Mouse (Mus musculus): ENCODE results near the gene Acvr1c. TPM values are rescaled to one million over a fixed set of nuclear protein-coding genes. Genes with fewer than 3 reads are reported as not detected.

Acvr1c gene
- polyA plus RNA-seq, 1 experiment from 2014 or later: 1.7 TPM

DNA sequence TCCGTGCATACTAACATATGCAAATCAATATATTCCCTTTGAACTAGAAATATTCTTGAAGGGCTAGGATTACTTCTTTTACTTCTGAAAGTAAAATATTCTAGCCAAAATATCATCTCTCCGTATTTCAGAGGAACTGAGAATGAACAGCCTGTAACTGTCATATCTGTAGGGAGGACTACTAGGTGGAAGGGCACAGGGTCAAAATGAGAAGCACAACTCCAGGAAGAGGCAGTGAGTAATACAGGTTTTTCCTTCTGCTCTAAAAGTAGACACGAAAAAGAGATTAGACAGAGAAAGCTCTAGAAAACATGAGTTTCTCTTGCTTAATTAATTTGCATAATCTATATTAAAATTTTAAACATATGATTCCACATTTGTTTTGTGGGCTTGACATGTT lies 48.0 kb downstream of the Acvr1c start:
- no peak overlapping the region for H3K4me2 ChIP-seq (replicated peaks; ENCODE audit: low read depth)
- H3K27me3 ChIP-seq (ENCODE audit: control insufficient read depth, insufficient read depth, low read length): no peaks in the 10 kb centered on the region
- H3K9me3 ChIP-seq (ENCODE audit: control insufficient read depth, low read length): no peaks in the 10 kb centered on the region
- H3K4me1 ChIP-seq (replicated peaks; ENCODE audit: control insufficient read depth, insufficient read depth): no peaks in the 10 kb centered on the region
- H3K36me3 ChIP-seq (ENCODE audit: control insufficient read depth, insufficient read depth, low read length): no peaks in the 10 kb centered on the region
- no peak overlapping the region for H3K4me3 ChIP-seq (ENCODE audit: low read depth, low read length)
- no peak for ATAC-seq (ENCODE audit: low FRiP score, low TSS enrichment)
- no peak overlapping the region for H3K27ac ChIP-seq (replicated peaks)
- DNase-seq (ENCODE audit: low spot score): no peak
- no peak overlapping the region for H3K9ac ChIP-seq (ENCODE audit: low read length)
- TF ChIP-seq EP300 (optimal IDR thresholded peaks at IDR 0.05) (no peak), CTCF (IDR thresholded peaks at IDR 0.05; ENCODE audit: low read depth) (no peak)
- WGBS: 34% methylated on average over 3 of the region's 3 CpGs

DNA sequence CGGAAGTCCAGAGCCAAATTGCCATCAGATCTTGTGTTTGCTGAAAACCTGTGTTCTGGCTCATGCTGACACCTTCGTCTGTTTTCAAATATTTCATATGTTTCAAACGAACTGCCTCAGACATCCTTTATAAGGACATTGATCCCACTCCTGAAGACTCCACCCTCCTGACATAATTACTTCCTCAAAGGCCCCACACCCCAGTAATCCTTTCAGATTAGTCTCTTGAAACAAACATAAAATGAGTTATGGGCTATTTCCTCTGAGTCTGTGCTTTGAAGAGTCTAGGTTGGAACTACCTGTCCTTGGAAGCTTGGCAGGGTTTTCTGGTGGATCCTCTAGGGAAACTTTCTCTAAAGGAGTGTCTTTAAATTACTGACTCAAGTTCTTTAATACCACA lies 53.2 kb downstream of the Acvr1c start:
- no peak for DNase-seq (ENCODE audit: low spot score)
- no peak overlapping the region for H3K9ac ChIP-seq (ENCODE audit: low read length)
- TF ChIP-seq CTCF (IDR thresholded peaks at IDR 0.05; ENCODE audit: low read depth): no peak
- no peak for TF ChIP-seq EP300 (optimal IDR thresholded peaks at IDR 0.05)
- H3K4me2 ChIP-seq (replicated peaks; ENCODE audit: low read depth): no peak overlapping the region
- H3K4me1 ChIP-seq (replicated peaks; ENCODE audit: control insufficient read depth, insufficient read depth): no peaks in the 10 kb centered on the region
- ATAC-seq (ENCODE audit: low FRiP score, low TSS enrichment): no peak
- H3K36me3 ChIP-seq (ENCODE audit: control insufficient read depth, insufficient read depth, low read length): no peaks in the 10 kb centered on the region
- H3K27ac ChIP-seq (replicated peaks): no peak overlapping the region
- H3K4me3 ChIP-seq (ENCODE audit: low read depth, low read length): no peak overlapping the region
- no peaks in the 10 kb centered on the region for H3K27me3 ChIP-seq (ENCODE audit: control insufficient read depth, insufficient read depth, low read length)
- H3K9me3 ChIP-seq (ENCODE audit: control insufficient read depth, low read length): no peaks in the 10 kb centered on the region
- 52% methylated on average over 3 of the region's 3 CpGs for WGBS

DNA sequence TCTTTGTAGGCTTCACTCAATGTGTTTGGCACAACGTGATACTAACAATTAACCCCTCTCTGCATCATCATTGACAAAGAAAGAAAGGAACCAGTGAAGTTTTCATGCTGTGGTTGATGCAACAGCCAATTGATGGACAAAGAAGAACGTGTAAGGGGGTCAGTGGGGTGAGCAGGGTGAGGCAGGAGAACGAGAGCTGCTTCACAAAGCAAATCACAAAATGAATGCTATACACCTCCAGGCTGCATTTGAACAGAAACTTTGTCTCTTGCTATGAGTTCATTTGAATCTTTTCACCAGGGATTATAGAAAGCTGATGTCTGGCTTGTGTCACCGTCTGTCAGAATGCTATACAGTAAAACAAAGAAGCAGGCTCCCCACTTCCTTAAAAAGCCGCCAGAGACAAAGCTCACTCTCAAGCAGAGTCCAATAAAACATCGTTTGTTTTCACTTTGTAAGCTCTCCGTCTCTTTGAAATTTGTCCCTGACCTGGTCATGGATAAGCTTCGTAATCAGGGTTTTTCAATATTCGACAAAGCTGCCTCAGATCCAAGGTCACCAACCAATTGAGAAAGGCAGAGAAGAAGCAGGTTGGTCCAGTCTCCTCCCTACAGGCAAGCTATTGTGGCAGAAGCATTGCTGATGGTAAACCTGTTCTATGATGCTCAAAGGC lies 67.8 kb downstream of the Acvr1c start:
- Histone ChIP-seq H3K27ac (replicated peaks) (no peak overlapping the region), H3K4me2 (replicated peaks; ENCODE audit: low read depth) (peak overlapping the region; percentile 3; the same call in 1 of the 2 replicates), H3K27me3 (ENCODE audit: control insufficient read depth, insufficient read depth, low read length) (no peaks in the 10 kb centered on the region), H3K4me1 (replicated peaks; ENCODE audit: control insufficient read depth, insufficient read depth) (no peaks in the 10 kb centered on the region), H3K9me3 (ENCODE audit: control insufficient read depth, low read length) (no peaks in the 10 kb centered on the region), H3K4me3 (ENCODE audit: low read depth, low read length) (no peak overlapping the region), H3K9ac (ENCODE audit: low read length) (no peak overlapping the region), H3K36me3 (ENCODE audit: control insufficient read depth, insufficient read depth, low read length) (no peaks in the 10 kb centered on the region)
- DNase-seq (ENCODE audit: low spot score) (no peak), ATAC-seq (ENCODE audit: low FRiP score, low TSS enrichment) (no peak)
- WGBS: 17% methylated on average over 9 of the region's 9 CpGs
- TF ChIP-seq CTCF (IDR thresholded peaks at IDR 0.05; ENCODE audit: low read depth) (no peak), EP300 (optimal IDR thresholded peaks at IDR 0.05) (no peak)

DNA sequence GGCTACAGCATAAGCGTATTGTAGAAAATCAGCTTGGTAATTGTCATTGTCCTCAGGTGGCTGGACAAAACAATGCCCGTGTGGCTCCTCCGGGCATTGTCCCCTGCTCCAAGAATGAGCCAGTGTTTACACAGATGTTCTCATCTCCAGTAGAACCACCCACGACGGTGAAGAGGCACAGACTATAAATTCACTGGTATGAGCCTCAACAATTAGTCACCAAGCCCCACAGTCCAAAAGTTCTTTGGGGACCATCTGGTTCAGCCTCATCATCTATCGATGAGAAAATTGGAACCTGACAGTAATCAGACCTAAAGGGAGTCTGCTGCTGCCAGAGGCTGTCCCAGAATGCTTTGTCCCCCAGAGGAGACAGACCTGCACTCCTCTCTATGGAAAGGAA lies 68.4 kb downstream of the Acvr1c start:
- H3K27ac ChIP-seq (replicated peaks): no peak overlapping the region
- H3K4me2 ChIP-seq (replicated peaks; ENCODE audit: low read depth): no peak overlapping the region
- no peak for DNase-seq (ENCODE audit: low spot score)
- no peak overlapping the region for H3K9ac ChIP-seq (ENCODE audit: low read length)
- ATAC-seq (ENCODE audit: low FRiP score, low TSS enrichment): no peak
- 47% methylated on average over 6 of the region's 6 CpGs for WGBS
- no peaks in the 10 kb centered on the region for H3K36me3 ChIP-seq (ENCODE audit: control insufficient read depth, insufficient read depth, low read length)
- H3K27me3 ChIP-seq (ENCODE audit: control insufficient read depth, insufficient read depth, low read length): no peaks in the 10 kb centered on the region
- no peaks in the 10 kb centered on the region for H3K9me3 ChIP-seq (ENCODE audit: control insufficient read depth, low read length)
- H3K4me1 ChIP-seq (replicated peaks; ENCODE audit: control insufficient read depth, insufficient read depth): no peaks in the 10 kb centered on the region
- no peak overlapping the region for H3K4me3 ChIP-seq (ENCODE audit: low read depth, low read length)
- TF ChIP-seq CTCF (IDR thresholded peaks at IDR 0.05; ENCODE audit: low read depth) (no peak), EP300 (optimal IDR thresholded peaks at IDR 0.05) (no peak)

DNA sequence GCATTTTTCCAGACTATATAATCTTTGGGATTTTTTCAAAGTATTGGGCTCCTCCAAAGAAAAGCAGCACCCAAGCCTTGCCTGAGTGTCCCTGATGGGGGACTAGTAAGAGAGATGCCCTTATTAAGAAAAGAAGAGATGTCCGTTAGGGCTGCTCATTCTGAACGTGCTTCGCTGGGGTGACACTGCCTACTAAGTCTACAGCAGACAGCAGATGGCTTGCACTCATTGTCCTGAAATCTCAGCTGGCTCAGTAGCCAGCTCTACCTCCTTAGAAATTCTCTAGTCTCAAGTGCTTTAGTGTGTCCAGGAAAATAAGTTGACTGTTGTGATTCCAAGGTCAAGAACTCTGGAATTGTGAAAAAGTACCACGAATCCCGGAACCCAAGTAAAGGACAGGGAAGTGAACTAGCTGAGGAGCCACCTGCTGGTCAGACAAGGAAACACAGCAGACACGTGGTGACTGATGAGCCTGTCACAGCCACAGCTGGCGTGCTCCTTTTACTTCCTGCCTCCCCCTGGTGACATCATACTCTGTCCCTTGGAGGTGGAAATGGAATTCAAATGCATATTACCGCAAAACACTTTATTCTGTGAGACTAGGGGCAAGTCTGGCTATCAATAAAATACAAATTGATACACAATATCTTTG lies 75.3 kb downstream of the Acvr1c start:
- Histone ChIP-seq H3K36me3 (ENCODE audit: control insufficient read depth, insufficient read depth, low read length) (no peaks in the 10 kb centered on the region), H3K9me3 (ENCODE audit: control insufficient read depth, low read length) (no peaks in the 10 kb centered on the region), H3K27me3 (ENCODE audit: control insufficient read depth, insufficient read depth, low read length) (no peaks in the 10 kb centered on the region), H3K9ac (ENCODE audit: low read length) (no peak overlapping the region), H3K27ac (replicated peaks) (no peak overlapping the region), H3K4me3 (ENCODE audit: low read depth, low read length) (no peak overlapping the region), H3K4me2 (replicated peaks; ENCODE audit: low read depth) (no peak overlapping the region), H3K4me1 (replicated peaks; ENCODE audit: control insufficient read depth, insufficient read depth) (no peaks in the 10 kb centered on the region)
- TF ChIP-seq EP300 (optimal IDR thresholded peaks at IDR 0.05): no peak
- TF ChIP-seq CTCF (IDR thresholded peaks at IDR 0.05; ENCODE audit: low read depth): peak; percentile 75
- WGBS: 52% methylated on average over 8 of the region's 8 CpGs
- DNase-seq (ENCODE audit: low spot score): peak; percentile 64
- peak; percentile 81 for ATAC-seq (ENCODE audit: low FRiP score, low TSS enrichment)

DNA sequence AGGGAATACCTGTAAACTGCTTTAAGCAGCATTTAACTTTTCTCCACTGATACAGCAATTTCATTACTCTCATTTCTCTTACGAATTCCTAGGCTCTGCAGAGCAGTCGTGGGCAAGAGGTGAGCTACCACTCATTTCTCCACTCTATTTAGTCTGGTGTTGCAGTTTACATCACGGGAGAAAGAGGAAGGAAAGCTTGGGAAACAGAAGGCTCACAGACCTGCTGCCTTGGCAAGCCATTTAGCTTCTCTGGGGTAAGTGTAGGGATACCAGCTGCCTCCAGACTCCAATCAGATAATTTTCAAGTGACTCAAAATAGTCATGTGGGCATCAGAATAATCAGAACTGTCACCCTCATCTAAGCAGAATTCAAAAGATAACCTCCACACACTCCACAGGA lies 76.6 kb downstream of the Acvr1c start:
- Histone ChIP-seq H3K4me2 (replicated peaks; ENCODE audit: low read depth) (no peak overlapping the region), H3K27me3 (ENCODE audit: control insufficient read depth, insufficient read depth, low read length) (no peaks in the 10 kb centered on the region), H3K9ac (ENCODE audit: low read length) (no peak overlapping the region), H3K9me3 (ENCODE audit: control insufficient read depth, low read length) (no peaks in the 10 kb centered on the region), H3K36me3 (ENCODE audit: control insufficient read depth, insufficient read depth, low read length) (no peaks in the 10 kb centered on the region), H3K4me3 (ENCODE audit: low read depth, low read length) (no peak overlapping the region), H3K27ac (replicated peaks) (no peak overlapping the region), H3K4me1 (replicated peaks; ENCODE audit: control insufficient read depth, insufficient read depth) (no peaks in the 10 kb centered on the region)
- WGBS: 53% methylated on average over 3 of the region's 3 CpGs
- no peak for DNase-seq (ENCODE audit: low spot score)
- ATAC-seq (ENCODE audit: low FRiP score, low TSS enrichment): no peak
- TF ChIP-seq CTCF (IDR thresholded peaks at IDR 0.05; ENCODE audit: low read depth) (no peak), EP300 (optimal IDR thresholded peaks at IDR 0.05) (no peak)
